Mouse (Mus musculus): ENCODE data around the gene Grxcr1. TPM values are rescaled to one million over a fixed set of nuclear protein-coding genes. Genes with fewer than 3 reads are reported as not detected.

The Grxcr1 gene
- polyA plus RNA-seq, 1 experiment from 2014 or later = not detected

DNA sequence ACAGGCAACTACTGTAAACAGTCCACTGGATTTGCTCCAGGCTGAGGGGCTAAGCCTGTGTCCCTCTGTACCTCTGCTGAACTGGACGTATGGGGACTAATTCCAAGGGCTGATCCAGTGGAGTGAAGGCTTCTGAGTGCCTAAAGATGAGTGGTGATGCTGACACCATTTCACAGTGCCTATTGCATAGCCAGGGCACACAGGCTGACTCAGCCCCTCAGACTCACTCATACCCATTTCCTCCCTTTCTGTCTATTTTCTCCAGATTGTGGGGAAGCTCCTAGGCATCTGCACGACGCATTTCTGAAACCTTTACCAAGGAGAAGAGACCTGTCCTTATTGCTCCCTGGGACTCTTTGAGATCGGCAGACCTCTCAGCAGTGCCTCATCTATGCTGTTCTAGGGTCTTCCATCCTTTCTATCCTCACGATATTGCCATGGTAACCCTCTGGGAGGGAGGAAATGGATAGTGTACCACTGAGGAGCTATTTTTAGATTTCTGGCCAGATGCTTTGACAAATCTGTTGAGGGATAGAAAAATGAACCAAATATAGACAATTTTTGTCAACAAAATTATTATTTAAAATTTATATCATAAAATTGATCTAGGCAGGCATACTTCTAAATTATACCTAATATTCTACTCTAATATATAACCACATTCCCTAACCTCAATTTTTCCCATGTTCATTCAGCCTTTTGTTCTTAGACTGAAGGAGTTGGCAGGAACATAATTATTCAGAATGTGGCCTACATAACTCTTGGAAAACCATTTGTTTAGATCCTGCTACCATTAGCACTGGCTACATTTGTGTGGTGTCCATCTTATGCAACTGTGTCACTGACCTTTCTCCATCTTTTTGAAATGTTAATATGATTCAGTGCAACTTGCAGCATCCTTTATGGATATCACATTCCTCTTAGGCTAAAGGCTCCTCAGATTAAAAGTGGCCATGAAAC lies 66.3 kb downstream of the Grxcr1 start:
- H3K27me3 ChIP-seq = no peaks in the 10 kb centered on the region
- H3K4me3 ChIP-seq = no peak overlapping the region
- no peak overlapping the region for H3K27ac ChIP-seq
- no peaks in the 10 kb centered on the region for H3K9me3 ChIP-seq
- 78% methylated on average over 5 of the region's 5 CpGs for WGBS
- H3K9ac ChIP-seq = no peak overlapping the region
- H3K36me3 ChIP-seq = no peaks in the 10 kb centered on the region
- no peak overlapping the region for H3K4me2 ChIP-seq
- no peak for ATAC-seq (ENCODE audit: borderline replicate concordance, extremely low read depth, low FRiP score, low TSS enrichment)
- H3K4me1 ChIP-seq = no peaks in the 10 kb centered on the region

DNA sequence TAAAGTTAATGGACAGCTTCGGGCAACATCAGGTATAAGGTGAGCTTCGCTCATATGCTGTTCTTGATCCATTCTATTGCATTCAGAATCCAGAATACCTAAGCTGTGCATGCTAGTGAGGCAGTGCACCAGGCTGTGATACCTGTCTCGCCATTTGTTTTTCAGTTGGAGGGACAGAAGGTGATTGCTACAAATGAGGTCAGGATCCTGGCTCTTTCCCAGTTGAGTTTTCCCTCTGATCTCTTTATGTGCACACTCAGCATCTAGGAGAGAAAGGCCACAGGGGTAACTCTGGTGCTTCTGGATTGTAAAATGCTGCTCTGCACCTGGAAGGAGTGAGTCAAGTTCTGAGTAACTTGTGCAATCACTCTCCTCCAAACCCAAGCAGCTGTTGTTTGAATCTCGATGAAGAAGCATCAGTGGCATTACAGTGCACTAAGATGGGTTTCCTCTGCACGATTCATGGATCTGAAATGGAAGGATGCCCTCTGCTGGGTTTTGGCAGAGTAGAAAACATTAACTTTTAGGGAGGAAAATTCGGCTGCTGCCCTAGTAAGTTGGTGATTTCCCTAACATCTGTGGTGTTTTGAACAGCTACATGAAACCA lies 80.9 kb downstream of the Grxcr1 start:
- ATAC-seq (ENCODE audit: borderline replicate concordance, extremely low read depth, low FRiP score, low TSS enrichment) = no peak
- Histone ChIP-seq H3K4me1 (no peaks in the 10 kb centered on the region), H3K9ac (no peak overlapping the region), H3K4me3 (no peak overlapping the region), H3K36me3 (no peaks in the 10 kb centered on the region), H3K27me3 (no peaks in the 10 kb centered on the region), H3K9me3 (no peaks in the 10 kb centered on the region), H3K27ac (no peak overlapping the region), H3K4me2 (no peak overlapping the region)
- WGBS = 52% methylated on average over 6 of the region's 6 CpGs

DNA sequence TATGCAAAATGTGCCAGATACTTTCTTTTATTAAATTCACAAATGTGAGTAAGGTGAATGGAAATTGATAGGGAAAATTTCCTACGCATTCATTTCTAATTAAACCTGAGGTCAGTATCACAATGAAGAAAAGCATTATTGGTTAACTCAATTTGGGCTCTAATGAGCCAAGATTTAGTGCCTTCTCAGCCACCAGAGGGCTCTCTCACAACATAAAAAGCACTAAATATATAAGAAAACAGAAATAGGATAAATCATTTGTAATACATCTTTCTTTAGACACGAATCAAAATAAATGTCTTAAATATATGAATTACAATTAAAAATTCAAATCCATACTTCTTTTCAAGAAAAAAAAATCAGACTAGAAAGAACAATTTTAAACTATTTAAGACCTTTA lies 89.2 kb downstream of the Grxcr1 start:
- H3K4me1 ChIP-seq = no peaks in the 10 kb centered on the region
- H3K27me3 ChIP-seq = no peaks in the 10 kb centered on the region
- no peaks in the 10 kb centered on the region for H3K36me3 ChIP-seq
- no peak overlapping the region for H3K9ac ChIP-seq
- 34% methylated on average over 2 of the region's 2 CpGs for WGBS
- H3K9me3 ChIP-seq = no peaks in the 10 kb centered on the region
- no peak overlapping the region for H3K4me3 ChIP-seq
- no peak overlapping the region for H3K27ac ChIP-seq
- H3K4me2 ChIP-seq = no peak overlapping the region
- no peak for ATAC-seq (ENCODE audit: borderline replicate concordance, extremely low read depth, low FRiP score, low TSS enrichment)

DNA sequence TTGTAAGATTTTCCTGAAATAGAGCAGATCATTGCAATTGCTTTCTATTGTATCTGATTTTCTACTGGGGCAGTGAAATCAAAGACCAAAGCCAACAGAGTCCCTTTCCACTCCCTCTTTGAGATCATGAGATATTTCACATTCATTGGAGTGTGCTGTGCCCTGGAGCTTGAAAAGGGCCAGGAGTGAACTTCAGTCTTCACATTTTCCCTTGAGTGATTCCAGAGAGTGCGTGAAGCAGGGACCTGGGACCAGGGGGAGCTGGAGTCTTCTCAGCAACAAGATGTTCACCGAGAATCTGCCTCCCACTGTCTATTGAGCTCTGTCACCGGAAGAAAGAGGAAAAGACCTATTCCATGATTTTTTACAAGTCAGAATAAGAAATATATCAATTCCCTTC lies 91.2 kb downstream of the Grxcr1 start:
- Histone ChIP-seq H3K27ac (no peak overlapping the region), H3K4me1 (no peaks in the 10 kb centered on the region), H3K36me3 (no peaks in the 10 kb centered on the region), H3K9ac (no peak overlapping the region), H3K4me3 (no peak overlapping the region), H3K9me3 (no peaks in the 10 kb centered on the region), H3K27me3 (no peaks in the 10 kb centered on the region), H3K4me2 (no peak overlapping the region)
- no peak for ATAC-seq (ENCODE audit: borderline replicate concordance, extremely low read depth, low FRiP score, low TSS enrichment)
- WGBS = 72% methylated on average over 3 of the region's 3 CpGs

DNA sequence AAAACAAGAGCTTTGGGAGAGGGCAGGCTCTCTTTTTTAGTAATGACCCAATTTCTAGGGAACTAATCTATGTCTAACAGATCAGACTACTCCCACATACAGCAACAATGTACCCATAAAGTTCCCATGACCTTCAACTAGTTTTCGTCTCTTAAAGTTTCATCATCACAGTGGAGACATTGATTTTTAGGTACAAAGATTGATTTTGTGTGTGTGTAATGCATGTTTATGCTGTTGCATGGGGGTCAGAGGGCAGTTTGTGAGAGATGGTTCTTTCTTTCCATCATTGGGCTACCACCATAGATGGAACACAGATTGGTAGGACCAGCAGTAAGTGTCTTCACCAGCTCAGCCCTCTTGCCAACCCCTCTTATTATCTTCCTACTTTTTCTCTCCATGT lies 93.8 kb downstream of the Grxcr1 start:
- no peaks in the 10 kb centered on the region for H3K27me3 ChIP-seq
- H3K4me1 ChIP-seq = no peaks in the 10 kb centered on the region
- H3K9me3 ChIP-seq = no peaks in the 10 kb centered on the region
- H3K9ac ChIP-seq = no peak overlapping the region
- no peak overlapping the region for H3K27ac ChIP-seq
- 92% methylated on average over 1 of the region's 1 CpGs for whole genome bisulfite sequencing
- no peak overlapping the region for H3K4me3 ChIP-seq
- no peak for ATAC-seq (ENCODE audit: borderline replicate concordance, extremely low read depth, low FRiP score, low TSS enrichment)
- H3K36me3 ChIP-seq = no peaks in the 10 kb centered on the region
- no peak overlapping the region for H3K4me2 ChIP-seq

DNA sequence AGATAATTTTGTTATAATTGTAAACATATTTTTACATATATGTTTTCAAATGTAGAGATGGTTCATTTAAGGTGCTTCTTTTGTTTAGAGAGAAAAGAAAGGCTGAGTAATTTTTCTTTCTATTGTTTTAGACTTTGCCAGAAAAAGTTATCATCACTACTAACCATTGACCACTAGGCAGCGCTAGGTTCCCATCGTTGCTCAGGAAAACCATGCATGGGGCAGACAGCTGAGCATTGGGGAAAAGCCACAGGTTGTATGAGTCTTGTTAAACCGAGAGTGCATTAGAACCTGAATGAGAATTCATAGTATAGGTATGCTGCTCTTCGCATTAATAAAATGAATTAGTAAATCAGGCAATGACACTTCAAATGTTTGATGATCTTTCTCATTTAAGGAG lies 96.8 kb downstream of the Grxcr1 start:
- WGBS = 7% methylated on average over 4 of the region's 4 CpGs
- H3K27ac ChIP-seq = no peak overlapping the region
- H3K9me3 ChIP-seq = no peaks in the 10 kb centered on the region
- no peak overlapping the region for H3K4me3 ChIP-seq
- H3K4me2 ChIP-seq = no peak overlapping the region
- H3K36me3 ChIP-seq = no peaks in the 10 kb centered on the region
- no peaks in the 10 kb centered on the region for H3K4me1 ChIP-seq
- ATAC-seq (ENCODE audit: borderline replicate concordance, extremely low read depth, low FRiP score, low TSS enrichment) = no peak
- H3K27me3 ChIP-seq = no peaks in the 10 kb centered on the region
- no peak overlapping the region for H3K9ac ChIP-seq

DNA sequence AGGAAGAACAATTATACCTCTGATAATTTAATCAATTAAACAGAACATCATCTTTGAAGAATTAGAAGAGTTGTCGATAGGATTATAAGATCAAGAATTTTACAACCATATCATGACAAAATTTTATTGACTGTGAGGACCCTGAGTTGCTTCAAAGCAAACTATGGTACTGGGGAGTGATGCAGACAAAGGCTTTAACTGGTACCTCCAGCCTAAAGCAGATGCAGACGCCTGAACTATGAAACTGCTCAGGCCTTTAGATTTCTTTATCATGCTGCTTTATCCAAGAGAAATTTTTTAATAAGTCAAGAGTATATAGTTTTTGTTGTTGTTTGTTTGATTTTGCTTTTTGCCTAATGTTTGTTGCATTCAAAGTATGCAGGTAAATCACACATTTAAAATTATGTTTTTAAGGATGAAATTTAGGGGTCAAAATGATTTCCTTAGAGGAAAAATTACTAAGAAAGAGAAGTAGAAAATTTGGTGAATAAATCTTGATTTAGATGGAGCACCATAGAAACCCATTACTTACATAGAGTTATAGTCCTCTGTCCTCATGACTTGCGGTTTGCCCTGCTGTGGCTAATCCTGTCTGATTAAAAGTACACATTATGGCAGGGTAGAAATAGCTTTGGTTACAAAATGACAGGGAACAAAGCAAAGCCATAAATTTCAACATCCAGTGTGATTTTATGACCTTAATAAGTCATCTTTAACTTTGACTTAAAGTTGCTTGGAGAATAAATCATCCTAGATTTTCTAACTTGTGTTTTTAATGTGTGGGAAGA lies 97.4 kb downstream of the Grxcr1 start:
- WGBS = 76% methylated on average over 3 of the region's 3 CpGs
- H3K27ac ChIP-seq = no peak overlapping the region
- no peaks in the 10 kb centered on the region for H3K27me3 ChIP-seq
- no peak overlapping the region for H3K4me2 ChIP-seq
- no peak overlapping the region for H3K9ac ChIP-seq
- no peaks in the 10 kb centered on the region for H3K9me3 ChIP-seq
- no peak for ATAC-seq (ENCODE audit: borderline replicate concordance, extremely low read depth, low FRiP score, low TSS enrichment)
- H3K4me1 ChIP-seq = no peaks in the 10 kb centered on the region
- H3K4me3 ChIP-seq = no peak overlapping the region
- no peaks in the 10 kb centered on the region for H3K36me3 ChIP-seq

DNA sequence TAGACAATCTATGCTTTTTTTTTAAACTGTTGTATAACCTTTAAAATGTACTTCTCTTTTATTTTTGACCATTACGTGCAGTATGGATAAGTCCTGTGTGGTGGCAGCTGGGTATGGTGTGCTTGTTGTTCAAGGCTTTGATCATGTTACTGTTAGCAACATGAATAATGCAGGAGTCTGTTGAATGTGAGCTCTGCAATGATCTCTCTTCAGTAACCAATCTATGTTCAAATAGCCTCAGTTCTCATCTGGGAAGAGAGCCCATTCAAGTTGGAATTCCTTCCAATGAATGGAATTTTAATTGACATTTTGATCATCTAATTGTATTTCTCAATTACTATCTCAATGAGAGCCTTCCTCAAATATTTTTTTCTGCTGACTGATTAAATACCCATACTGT lies 115.2 kb downstream of the Grxcr1 start:
- H3K4me3 ChIP-seq = no peak overlapping the region
- H3K4me2 ChIP-seq = no peak overlapping the region
- H3K9me3 ChIP-seq = no peaks in the 10 kb centered on the region
- H3K36me3 ChIP-seq = no peaks in the 10 kb centered on the region
- no peak overlapping the region for H3K9ac ChIP-seq
- H3K27me3 ChIP-seq = no peaks in the 10 kb centered on the region
- no peaks in the 10 kb centered on the region for H3K4me1 ChIP-seq
- H3K27ac ChIP-seq = no peak overlapping the region
- no peak for ATAC-seq (ENCODE audit: borderline replicate concordance, extremely low read depth, low FRiP score, low TSS enrichment)
- 84% methylated on average over 1 of the region's 1 CpGs for WGBS

DNA sequence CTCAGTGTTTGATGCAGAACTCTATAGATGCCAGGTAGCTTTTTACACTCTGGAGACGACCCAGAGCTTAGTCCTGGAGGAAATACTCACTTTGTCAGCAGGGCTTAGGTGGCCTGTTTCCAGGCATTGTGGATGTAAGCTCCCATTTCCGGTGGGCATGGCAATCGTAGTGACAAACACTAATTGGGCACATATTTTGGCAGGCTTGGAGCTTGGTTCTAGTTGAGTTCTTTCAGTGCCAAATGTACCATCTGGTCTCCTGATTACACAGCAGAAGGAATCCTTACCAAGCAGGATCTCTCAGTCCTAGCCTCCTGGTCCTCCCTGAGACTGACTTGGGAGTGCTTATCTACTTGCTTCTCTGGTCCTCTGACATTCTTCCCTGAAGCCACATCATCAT lies 118.3 kb downstream of the Grxcr1 start:
- H3K27ac ChIP-seq = no peak overlapping the region
- 58% methylated on average over 3 of the region's 3 CpGs for WGBS
- H3K36me3 ChIP-seq = no peaks in the 10 kb centered on the region
- no peak for ATAC-seq (ENCODE audit: borderline replicate concordance, extremely low read depth, low FRiP score, low TSS enrichment)
- no peaks in the 10 kb centered on the region for H3K27me3 ChIP-seq
- no peaks in the 10 kb centered on the region for H3K9me3 ChIP-seq
- H3K4me3 ChIP-seq = no peak overlapping the region
- H3K4me2 ChIP-seq = no peak overlapping the region
- no peak overlapping the region for H3K9ac ChIP-seq
- no peaks in the 10 kb centered on the region for H3K4me1 ChIP-seq

DNA sequence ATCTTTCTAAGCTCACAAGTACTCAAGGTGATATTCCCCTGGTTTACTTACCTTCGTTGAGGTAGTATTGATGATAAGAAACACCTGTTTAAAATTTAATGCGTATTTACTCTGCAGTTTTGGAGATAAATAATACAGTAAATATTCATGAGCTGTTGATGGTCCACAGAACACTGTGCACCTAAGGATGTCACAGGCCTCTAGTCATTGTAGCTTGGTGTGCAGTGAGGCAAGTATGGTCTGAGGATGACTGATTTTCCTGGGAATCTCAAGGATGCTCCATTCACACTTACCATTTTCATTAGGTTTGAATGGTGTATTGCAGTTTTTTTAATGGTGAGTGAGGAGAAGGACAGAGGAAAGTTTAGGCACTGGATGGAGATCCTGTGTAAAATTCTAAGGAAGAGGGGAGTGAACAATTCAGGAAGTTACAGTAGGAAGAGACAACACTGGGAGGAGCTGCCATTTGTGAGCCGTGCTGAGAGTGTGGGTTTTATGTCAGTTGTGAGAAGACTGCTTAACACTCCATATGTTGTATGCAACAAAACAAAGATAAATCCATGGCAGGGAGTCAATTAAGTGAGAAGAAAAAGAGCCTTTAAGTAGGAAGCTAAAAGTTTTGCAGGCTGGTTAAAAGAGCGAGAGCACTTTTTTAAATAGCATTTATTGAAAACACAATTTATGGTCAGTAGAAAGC lies 118.9 kb downstream of the Grxcr1 start:
- Histone ChIP-seq H3K27ac (no peak overlapping the region), H3K4me1 (no peaks in the 10 kb centered on the region), H3K4me2 (no peak overlapping the region), H3K9ac (no peak overlapping the region), H3K36me3 (no peaks in the 10 kb centered on the region), H3K4me3 (no peak overlapping the region), H3K27me3 (no peaks in the 10 kb centered on the region), H3K9me3 (no peaks in the 10 kb centered on the region)
- 69% methylated on average over 4 of the region's 4 CpGs for WGBS
- no peak for ATAC-seq (ENCODE audit: borderline replicate concordance, extremely low read depth, low FRiP score, low TSS enrichment)

DNA sequence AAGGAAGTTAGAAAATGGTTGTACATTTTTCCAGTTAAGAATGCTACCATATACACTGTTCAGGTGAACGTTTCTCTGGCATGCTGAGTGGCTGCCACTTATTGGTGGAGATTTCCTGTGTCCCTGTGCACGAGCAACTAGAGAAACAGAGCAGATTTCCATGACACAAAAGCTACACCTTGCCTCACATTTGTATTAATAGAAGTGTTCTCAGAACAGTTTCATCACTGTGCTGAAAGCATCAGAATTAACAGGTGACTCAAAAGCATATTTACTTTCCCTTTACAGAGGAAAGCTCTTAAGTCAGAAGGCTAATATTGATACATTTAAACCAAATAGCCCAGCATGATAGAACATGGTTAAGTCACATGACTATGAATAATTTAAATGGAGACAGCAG lies 130.9 kb downstream of the Grxcr1 start:
- ATAC-seq (ENCODE audit: borderline replicate concordance, extremely low read depth, low FRiP score, low TSS enrichment) = no peak
- Histone ChIP-seq H3K4me3 (no peak overlapping the region), H3K9me3 (no peaks in the 10 kb centered on the region), H3K9ac (no peak overlapping the region), H3K27me3 (no peaks in the 10 kb centered on the region), H3K4me2 (no peak overlapping the region), H3K36me3 (no peaks in the 10 kb centered on the region), H3K4me1 (no peaks in the 10 kb centered on the region), H3K27ac (no peak overlapping the region)
- 35% methylated on average over 2 of the region's 2 CpGs for WGBS
